Mouse (Mus musculus) liver, postnatal 0 days (tissue): ENCODE data around the gene Rpl37a.

ENCODE experiments used
- CTCF ChIP-seq: sonication (generic); IDR thresholded peaks from 2 replicates; pipeline ENCODE4 v1.5.1; 2016; ENCODE audit warnings: antibody characterized with exemption, low read depth
- EP300 ChIP-seq: IDR thresholded peaks from 2 replicates; pipeline ENCODE4 v1.6.1; 2016; ENCODE audit warnings: antibody characterized with exemption, low read depth, mild to moderate bottlenecking

DNA sequence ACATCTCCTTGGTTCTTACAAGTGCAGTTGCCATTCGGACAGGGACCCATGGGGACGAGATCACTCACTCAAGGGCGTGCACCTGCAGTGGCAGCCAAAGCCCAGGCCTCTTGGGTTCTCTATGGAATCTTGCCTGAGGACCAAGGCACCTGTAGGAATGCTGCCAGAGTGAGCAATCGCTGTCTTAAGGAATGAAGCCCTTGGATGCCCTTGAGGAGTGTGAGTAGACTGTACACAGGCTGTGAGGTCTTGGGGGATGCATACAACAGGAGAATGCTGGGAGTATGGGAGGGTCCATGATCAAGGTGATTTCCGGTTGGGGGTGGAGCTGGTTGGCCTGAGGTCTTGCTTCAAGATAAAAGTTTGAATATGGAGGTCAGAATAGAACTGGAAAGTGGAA is 30.3 kb downstream of the Rpl37a start:
- TF ChIP-seq CTCF: no peak
- TF ChIP-seq EP300: no peak
